Mouse (Mus musculus): ENCODE measurements around the gene Olfr1018. TPM values are rescaled to one million over a fixed set of nuclear protein-coding genes. Genes with fewer than 3 reads are reported as not detected.
A peak's percentile ranks its signal among the peaks of the same experiment; 100 is the strongest.

The Olfr1018 gene
- polyA plus RNA-seq (2012; rRNA removed) (not detected in 2 replicates), polyA plus RNA-seq (2014; fragmentation: Nextera tagmentation; extraction: Ambion mirVana) (not detected in 2 replicates)

GRCm38 (mm10) chr2:85818179-85818578 is at the start of gene Olfr1018:
Olfr1018 (plus strand) TSS chr2:85818479.
- no peak within 1 kb of the TSS for H3K4me3 ChIP-seq (replicated peaks; ENCODE audit: low read length)
- H3K27ac ChIP-seq (replicated peaks; ENCODE audit: low read depth, low read length): no peak within 1 kb of the TSS
- H3K9ac ChIP-seq (ENCODE audit: low read depth, low read length, severe bottlenecking): no peak within 1 kb of the TSS
- H3K4me2 ChIP-seq (replicated peaks; ENCODE audit: low read depth, low read length, severe bottlenecking): no peak within 1 kb of the TSS
- no peak for DNase-seq (ENCODE audit: low spot score)
- no peaks in the 10 kb centered on the region for H3K4me1 ChIP-seq (ENCODE audit: control insufficient read depth, insufficient read depth, low read length)
- H3K9me3 ChIP-seq (ENCODE audit: control insufficient read depth, low read length): no peaks in the 10 kb centered on the region
- no peak for TF ChIP-seq POLR2A (IDR thresholded peaks at IDR 0.05; ENCODE audit: borderline replicate concordance, extremely low read depth, insufficient read depth, insufficient read length)
- H3K36me3 ChIP-seq (ENCODE audit: control insufficient read depth, insufficient read depth, low read length): no peaks in the 10 kb centered on the region
- H3K27me3 ChIP-seq (ENCODE audit: control insufficient read depth, insufficient read depth, low read length): no peaks in the 10 kb centered on the region
- ATAC-seq (ENCODE audit: low FRiP score, low read depth): no peak

GRCm38 (mm10) chr2:85772413-85772812 is 45.9 kb upstream of the Olfr1018 start, which contains the start of gene Olfr1014:
Olfr1014 (plus strand) TSS chr2:85772713.
- DNase-seq (ENCODE audit: low spot score) (no peak), ATAC-seq (ENCODE audit: low FRiP score, low read depth) (no peak)
- Histone ChIP-seq H3K9me3 (ENCODE audit: control insufficient read depth, low read length) (no peaks in the 10 kb centered on the region), H3K27me3 (ENCODE audit: control insufficient read depth, insufficient read depth, low read length) (no peaks in the 10 kb centered on the region), H3K4me3 (replicated peaks; ENCODE audit: low read length) (no peak within 1 kb of the TSS), H3K36me3 (ENCODE audit: control insufficient read depth, insufficient read depth, low read length) (no peaks in the 10 kb centered on the region), H3K9ac (ENCODE audit: low read depth, low read length, severe bottlenecking) (no peak within 1 kb of the TSS), H3K4me2 (replicated peaks; ENCODE audit: low read depth, low read length, severe bottlenecking) (no peak within 1 kb of the TSS), H3K4me1 (ENCODE audit: control insufficient read depth, insufficient read depth, low read length) (no peaks in the 10 kb centered on the region), H3K27ac (replicated peaks; ENCODE audit: low read depth, low read length) (no peak within 1 kb of the TSS)
- TF ChIP-seq POLR2A (IDR thresholded peaks at IDR 0.05; ENCODE audit: borderline replicate concordance, extremely low read depth, insufficient read depth, insufficient read length): no peak

- H3K36me3 ChIP-seq (ENCODE audit: control insufficient read depth, insufficient read depth, low read length): no peaks in the 10 kb centered on the region
- H3K4me2 ChIP-seq (replicated peaks; ENCODE audit: low read depth, low read length, severe bottlenecking): no peak within 1 kb of the TSS
- no peak within 1 kb of the TSS for H3K27ac ChIP-seq (replicated peaks; ENCODE audit: low read depth, low read length)
- DNase-seq (ENCODE audit: low spot score) (no peak), ATAC-seq (ENCODE audit: low FRiP score, low read depth) (no peak)
- H3K27me3 ChIP-seq (ENCODE audit: control insufficient read depth, insufficient read depth, low read length): no peaks in the 10 kb centered on the region
- H3K9me3 ChIP-seq (ENCODE audit: control insufficient read depth, low read length): no peaks in the 10 kb centered on the region
- H3K4me3 ChIP-seq (replicated peaks; ENCODE audit: low read length): no peak within 1 kb of the TSS
- no peak for TF ChIP-seq POLR2A (IDR thresholded peaks at IDR 0.05; ENCODE audit: borderline replicate concordance, extremely low read depth, insufficient read depth, insufficient read length)
- H3K9ac ChIP-seq (ENCODE audit: low read depth, low read length, severe bottlenecking): no peak within 1 kb of the TSS
- no peaks in the 10 kb centered on the region for H3K4me1 ChIP-seq (ENCODE audit: control insufficient read depth, insufficient read depth, low read length)
These were observed 36.6 kb upstream of the Olfr1018 start, which contains the start of gene Olfr1015 for GRCm38 (mm10) chr2:85781717-85782116. Olfr1015 (plus strand) TSS chr2:85782017.

GRCm38 (mm10) chr2:85792331-85792730 is 25.9 kb upstream of the Olfr1018 start:
- Histone ChIP-seq H3K27ac (replicated peaks; ENCODE audit: low read depth, low read length) (no peak overlapping the region), H3K27me3 (ENCODE audit: control insufficient read depth, insufficient read depth, low read length) (no peaks in the 10 kb centered on the region), H3K9me3 (ENCODE audit: control insufficient read depth, low read length) (no peaks in the 10 kb centered on the region), H3K4me1 (ENCODE audit: control insufficient read depth, insufficient read depth, low read length) (no peaks in the 10 kb centered on the region), H3K4me3 (replicated peaks; ENCODE audit: low read length) (no peak overlapping the region), H3K9ac (ENCODE audit: low read depth, low read length, severe bottlenecking) (no peak overlapping the region), H3K36me3 (ENCODE audit: control insufficient read depth, insufficient read depth, low read length) (no peaks in the 10 kb centered on the region), H3K4me2 (replicated peaks; ENCODE audit: low read depth, low read length, severe bottlenecking) (no peak overlapping the region)
- WGBS: 67% methylated on average over 2 of the region's 2 CpGs
- no peak for TF ChIP-seq POLR2A (IDR thresholded peaks at IDR 0.05; ENCODE audit: borderline replicate concordance, extremely low read depth, insufficient read depth, insufficient read length)
- DNase-seq (ENCODE audit: low spot score) (no peak), ATAC-seq (ENCODE audit: low FRiP score, low read depth) (no peak)

- TF ChIP-seq POLR2A (IDR thresholded peaks at IDR 0.05; ENCODE audit: borderline replicate concordance, extremely low read depth, insufficient read depth, insufficient read length): no peak
- ATAC-seq (ENCODE audit: low FRiP score, low read depth) (no peak), DNase-seq (ENCODE audit: low spot score) (no peak)
- H3K27ac ChIP-seq (replicated peaks; ENCODE audit: low read depth, low read length): no peak within 1 kb of the TSS
- H3K36me3 ChIP-seq (ENCODE audit: control insufficient read depth, insufficient read depth, low read length): no peaks in the 10 kb centered on the region
- H3K4me2 ChIP-seq (replicated peaks; ENCODE audit: low read depth, low read length, severe bottlenecking): no peak within 1 kb of the TSS
- H3K27me3 ChIP-seq (ENCODE audit: control insufficient read depth, insufficient read depth, low read length): no peaks in the 10 kb centered on the region
- H3K4me1 ChIP-seq (ENCODE audit: control insufficient read depth, insufficient read depth, low read length): no peaks in the 10 kb centered on the region
- no peaks in the 10 kb centered on the region for H3K9me3 ChIP-seq (ENCODE audit: control insufficient read depth, low read length)
- WGBS: 82% methylated on average over 2 of the region's 2 CpGs
- no peak within 1 kb of the TSS for H3K9ac ChIP-seq (ENCODE audit: low read depth, low read length, severe bottlenecking)
- H3K4me3 ChIP-seq (replicated peaks; ENCODE audit: low read length): no peak within 1 kb of the TSS
These were observed 15.8 kb upstream of the Olfr1018 start, which contains the start of gene Olfr1016 for GRCm38 (mm10) chr2:85802444-85802843. Olfr1016 (minus strand) TSS chr2:85802544.

- no peak for TF ChIP-seq POLR2A (IDR thresholded peaks at IDR 0.05; ENCODE audit: borderline replicate concordance, extremely low read depth, insufficient read depth, insufficient read length)
- no peaks in the 10 kb centered on the region for H3K36me3 ChIP-seq (ENCODE audit: control insufficient read depth, insufficient read depth, low read length)
- ATAC-seq (ENCODE audit: low FRiP score, low read depth) (no peak), DNase-seq (ENCODE audit: low spot score) (peak; percentile 22)
- no peak overlapping the region for H3K9ac ChIP-seq (ENCODE audit: low read depth, low read length, severe bottlenecking)
- H3K9me3 ChIP-seq (ENCODE audit: control insufficient read depth, low read length): no peaks in the 10 kb centered on the region
- 50% methylated on average over 4 of the region's 4 CpGs for WGBS
- no peak overlapping the region for H3K4me2 ChIP-seq (replicated peaks; ENCODE audit: low read depth, low read length, severe bottlenecking)
- H3K4me1 ChIP-seq (ENCODE audit: control insufficient read depth, insufficient read depth, low read length): no peaks in the 10 kb centered on the region
- no peak overlapping the region for H3K4me3 ChIP-seq (replicated peaks; ENCODE audit: low read length)
- no peaks in the 10 kb centered on the region for H3K27me3 ChIP-seq (ENCODE audit: control insufficient read depth, insufficient read depth, low read length)
- H3K27ac ChIP-seq (replicated peaks; ENCODE audit: low read depth, low read length): no peak overlapping the region
These were observed 13.8 kb upstream of the Olfr1018 start for GRCm38 (mm10) chr2:85804501-85804900.

All from limb, embryonic 14.5 days (tissue).